Mouse (Mus musculus) kidney, adult 2 months (tissue): ENCODE measurements around the gene Stk38l.

Source experiments
- CTCF ChIP-seq: fragments of 200-500 bp; conservative IDR thresholded peaks from 2 replicates; pipeline ENCODE4 v1.5.1; 2011; ENCODE audit warnings: low read depth, mild to moderate bottlenecking, control low read depth, low read length, moderate library complexity, mixed read lengths; ENCODE audit not compliant: insufficient read depth, insufficient read length
- POLR2A ChIP-seq: fragments of 200-500 bp; IDR thresholded peaks from one replicate; pipeline ENCODE4 v1.6.1; 2011; ENCODE audit warnings: low read depth, low read length, control low read depth

DNA sequence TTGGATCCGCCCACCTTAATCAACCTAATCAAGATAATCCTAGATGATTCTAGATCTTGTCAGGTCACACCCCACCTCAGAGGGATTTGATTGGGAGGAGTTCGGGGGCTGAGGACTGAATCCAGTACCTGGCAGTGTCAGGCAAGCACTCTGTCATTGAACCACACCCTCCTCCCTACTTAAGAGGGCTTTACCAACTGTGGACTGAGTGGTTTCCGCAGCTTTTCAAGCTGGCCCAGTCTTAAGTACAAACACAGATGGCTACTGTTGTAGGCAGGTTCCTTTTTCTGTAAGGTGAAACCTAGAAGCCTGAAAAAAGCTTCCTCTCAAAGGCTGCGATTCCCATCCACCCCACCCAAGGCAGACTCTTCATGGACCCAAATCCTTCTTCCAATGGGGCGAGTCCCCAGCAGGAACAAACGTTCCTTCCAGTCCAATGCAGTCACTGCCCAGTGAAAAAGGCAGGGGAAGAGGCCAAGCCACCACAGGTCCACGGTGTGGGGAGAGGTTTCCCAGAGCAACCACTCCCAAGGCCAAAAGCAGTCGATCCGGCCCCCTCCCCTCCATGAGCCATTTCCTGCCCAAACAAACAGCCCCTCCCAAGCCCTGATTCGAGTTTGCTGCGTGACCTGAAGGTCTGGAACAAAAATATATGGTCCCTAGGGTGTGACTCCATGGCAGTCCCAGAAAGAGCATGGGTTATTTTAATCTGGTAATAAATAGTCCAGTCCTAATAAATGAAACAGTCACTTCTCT lies 22.5 kb upstream of the Stk38l start:
- no peak for TF ChIP-seq POLR2A
- TF ChIP-seq CTCF: no peak
